Mouse (Mus musculus) hindbrain, embryonic 15.5 days (tissue): ENCODE data around the gene Upp2. TPM values are rescaled to one million over a fixed set of nuclear protein-coding genes. Genes with fewer than 3 reads are reported as not detected.

Experiments
- ATAC-seq: fragments of 200-750 bp; cut with Nextera tagmentation; 2 replicates; pipeline ENCODE4 v1.8.0; 2017; ENCODE audit warnings: low read depth, moderate number of reproducible peaks, moderate TSS enrichment; ENCODE audit not compliant: low FRiP score
- H3K27ac ChIP-seq: fragments of 300-500 bp; sonication (generic); replicated peaks from 2 replicates; pipeline ENCODE4 v1.5.1; 2015; ENCODE audit warnings: mild to moderate bottlenecking, inconsistent platforms
- H3K27me3 ChIP-seq: fragments of 300-500 bp; sonication (generic); 2 replicates; pipeline ENCODE4 v1.6.1; 2015; ENCODE audit warnings: control low read depth, inconsistent platforms
- H3K36me3 ChIP-seq: fragments of 300-500 bp; sonication (generic); 2 replicates; pipeline ENCODE4 v1.6.1; 2015; ENCODE audit warnings: control low read depth, inconsistent platforms
- H3K4me1 ChIP-seq: fragments of 300-500 bp; sonication (generic); replicated peaks from 2 replicates; pipeline ENCODE4 v1.6.1; 2015; ENCODE audit warnings: control low read depth, inconsistent platforms
- H3K4me2 ChIP-seq: fragments of 300-500 bp; sonication (generic); 2 replicates; pipeline ENCODE4 v1.6.1; 2015; ENCODE audit warnings: moderate library complexity, mild to moderate bottlenecking, inconsistent platforms
- H3K4me3 ChIP-seq: fragments of 300-500 bp; sonication (generic); 2 replicates; pipeline ENCODE4 v1.5.1; 2015; ENCODE audit warnings: mild to moderate bottlenecking, inconsistent platforms
- H3K9ac ChIP-seq: fragments of 300-500 bp; sonication (generic); 2 replicates; pipeline ENCODE4 v1.6.1; 2015; ENCODE audit warnings: inconsistent platforms
- H3K9me3 ChIP-seq: fragments of 300-500 bp; sonication (generic); 2 replicates; pipeline ENCODE4 v1.6.1; 2016; ENCODE audit warnings: control low read depth, inconsistent platforms
- WGBS: fragments of 180-500 bp; shearing (Covaris S2); methylation state at CpG from one replicate; pipeline ENCODE4 v1.1.7; 2015; 5-methylcytosine and 5-hydroxymethylcytosine counted together
- polyA plus RNA-seq: library from polyadenylated mRNA; unstranded; fragments of >200 nt; fragmentation: Nextera tagmentation; extraction: Ambion mirVana; gene quantifications from 2 replicates; pipeline ENCODE4 v1.2.1, GENCODE M21; 2015

The Upp2 gene
- polyA plus RNA-seq, 1 experiment from 2014 or later, result 16.2 TPM

DNA sequence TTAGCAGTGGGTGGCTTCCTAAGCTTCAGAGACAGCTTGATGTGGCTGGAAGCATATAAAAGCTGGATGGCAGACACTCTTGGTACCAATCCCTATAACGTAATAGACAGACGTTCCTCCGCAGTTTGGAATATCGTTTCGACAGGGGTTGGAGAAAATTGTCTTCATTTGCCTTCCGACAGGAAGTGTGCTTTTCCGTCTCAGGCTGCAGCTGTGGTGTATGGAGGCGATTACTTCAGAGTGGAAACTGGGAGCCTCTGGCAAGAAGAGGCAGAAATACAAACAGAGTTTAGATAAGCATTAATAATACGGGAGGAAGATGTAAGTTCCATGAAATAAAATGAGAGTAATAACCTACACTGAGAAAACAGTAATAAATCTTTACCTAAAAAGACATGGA, 28.3 kb downstream of the Upp2 start:
- Histone ChIP-seq H3K27ac (no peak overlapping the region), H3K27me3 (no peaks in the 10 kb centered on the region), H3K4me1 (0 out of 2 replicates have a peak, but pooled peaks cover 2% of the 10 kb centered on the region), H3K36me3 (no peaks in the 10 kb centered on the region), H3K9ac (no peak overlapping the region), H3K4me2 (no peak overlapping the region), H3K4me3 (no peak overlapping the region), H3K9me3 (no peaks in the 10 kb centered on the region)
- ATAC-seq, result no peak
- 71% methylated on average over 9 of the region's 9 CpGs for WGBS

DNA sequence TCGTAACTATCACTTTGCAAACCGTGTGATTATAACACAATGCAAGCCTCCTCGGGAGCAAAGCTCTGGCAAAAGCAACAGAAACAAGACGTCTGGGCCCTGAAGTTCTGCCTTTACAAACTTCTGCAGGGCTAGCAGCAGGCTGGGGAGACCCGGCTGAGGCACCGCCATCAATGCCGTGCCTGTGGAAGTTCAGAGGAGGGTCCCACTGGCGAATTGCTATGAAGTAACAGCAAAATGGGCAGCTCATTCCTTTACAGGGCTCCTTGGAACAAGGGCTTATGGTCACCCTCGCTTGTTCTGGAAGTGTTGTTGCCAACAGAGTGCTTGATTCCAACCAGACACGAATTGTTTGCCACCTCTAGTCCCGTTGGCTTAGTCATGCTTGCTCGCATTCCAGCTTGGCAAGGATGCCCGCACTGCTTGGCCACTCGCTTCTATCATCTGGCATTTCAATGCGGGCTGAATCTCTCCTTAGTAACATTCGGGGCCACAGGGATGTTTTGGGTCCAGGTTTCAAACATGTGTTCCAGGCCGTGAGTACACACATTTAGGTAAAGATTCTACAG, 29.8 kb downstream of the Upp2 start:
- no peaks in the 10 kb centered on the region for H3K9me3 ChIP-seq
- 67% methylated on average over 17 of the region's 17 CpGs for WGBS
- no peaks in the 10 kb centered on the region for H3K27me3 ChIP-seq
- no peak for ATAC-seq
- H3K4me1 ChIP-seq, result 0 out of 2 replicates have a peak, but pooled peaks cover 2% of the 10 kb centered on the region
- H3K9ac ChIP-seq, result no peak overlapping the region
- no peak overlapping the region for H3K4me3 ChIP-seq
- no peaks in the 10 kb centered on the region for H3K36me3 ChIP-seq
- H3K27ac ChIP-seq, result no peak overlapping the region
- H3K4me2 ChIP-seq, result no peak overlapping the region

DNA sequence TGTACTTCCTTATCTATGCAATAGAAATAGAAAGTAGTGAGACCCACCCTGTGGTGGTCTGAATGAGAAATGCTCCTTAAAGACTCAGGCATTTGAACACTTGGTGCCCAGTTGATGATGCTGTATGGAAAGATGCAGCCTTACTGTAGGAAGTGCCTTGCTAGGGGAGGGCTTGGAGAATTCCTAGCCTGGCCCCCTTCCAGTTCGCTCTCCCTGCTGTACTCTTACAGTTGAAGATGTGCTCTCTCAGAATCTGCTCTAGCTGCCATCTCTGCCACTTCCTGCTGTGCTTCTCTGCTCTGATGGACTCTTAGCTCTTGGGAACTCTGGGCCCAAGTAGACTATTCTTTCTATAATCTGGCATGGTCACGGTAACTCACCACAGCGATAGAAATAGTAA, 30.5 kb downstream of the Upp2 start:
- WGBS, result 83% methylated on average over 3 of the region's 3 CpGs
- H3K4me2 ChIP-seq, result no peak overlapping the region
- H3K9me3 ChIP-seq, result no peaks in the 10 kb centered on the region
- H3K9ac ChIP-seq, result no peak overlapping the region
- ATAC-seq, result no peak; the same call in 1 of the 2 replicates
- 0 out of 2 replicates have a peak, but pooled peaks cover 2% of the 10 kb centered on the region for H3K4me1 ChIP-seq
- H3K4me3 ChIP-seq, result no peak overlapping the region
- H3K27ac ChIP-seq, result no peak overlapping the region
- no peaks in the 10 kb centered on the region for H3K36me3 ChIP-seq
- no peaks in the 10 kb centered on the region for H3K27me3 ChIP-seq

DNA sequence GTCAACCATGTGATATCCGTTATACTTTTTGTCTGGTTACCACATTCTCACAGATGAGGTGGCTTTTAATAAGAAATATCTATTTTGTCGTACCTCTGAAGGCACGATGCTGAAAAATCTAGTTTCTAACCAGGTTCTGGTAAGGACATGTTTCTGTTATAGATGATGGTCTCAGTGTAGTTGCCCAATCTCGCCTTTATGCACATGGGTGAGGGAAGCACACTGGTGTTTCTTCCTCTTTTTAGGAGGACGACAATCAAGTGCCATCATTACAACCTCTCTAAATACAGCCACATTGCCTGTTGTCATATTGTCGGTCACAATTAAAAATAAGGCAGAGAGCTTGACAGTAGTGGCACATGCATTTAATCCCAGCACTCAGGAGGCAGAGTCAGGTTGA, 32.5 kb downstream of the Upp2 start:
- no peak overlapping the region for H3K4me3 ChIP-seq
- no peak overlapping the region for H3K27ac ChIP-seq
- H3K4me1 ChIP-seq, result 0 out of 2 replicates have a peak, but pooled peaks cover 2% of the 10 kb centered on the region
- WGBS, result 95% methylated on average over 6 of the region's 6 CpGs
- H3K9ac ChIP-seq, result no peak overlapping the region
- H3K4me2 ChIP-seq, result no peak overlapping the region
- ATAC-seq, result no peak
- H3K36me3 ChIP-seq, result no peaks in the 10 kb centered on the region
- H3K9me3 ChIP-seq, result no peaks in the 10 kb centered on the region
- no peaks in the 10 kb centered on the region for H3K27me3 ChIP-seq

DNA sequence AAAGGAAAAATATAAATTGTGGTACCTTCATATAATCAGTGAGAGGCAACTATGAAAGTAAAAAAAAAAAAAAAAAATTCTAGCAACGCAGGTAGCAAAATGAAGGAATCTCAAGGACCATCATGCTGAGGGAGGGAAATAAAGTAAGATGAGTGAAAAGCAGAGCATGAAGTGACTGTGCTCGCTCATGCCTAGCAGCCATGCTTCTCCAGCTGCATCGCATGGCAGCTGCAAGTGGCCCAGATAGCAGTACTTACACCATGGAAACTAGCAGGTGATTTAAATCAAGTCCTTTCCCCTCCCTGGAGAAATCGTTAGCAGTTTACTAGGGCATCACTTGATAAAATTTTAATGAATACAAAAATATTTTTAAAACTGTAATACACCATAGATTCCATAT, 34.3 kb downstream of the Upp2 start:
- Histone ChIP-seq H3K4me1 (0 out of 2 replicates have a peak, but pooled peaks cover 2% of the 10 kb centered on the region), H3K36me3 (no peaks in the 10 kb centered on the region), H3K4me3 (no peak overlapping the region), H3K4me2 (no peak overlapping the region), H3K9me3 (no peaks in the 10 kb centered on the region), H3K9ac (no peak overlapping the region), H3K27me3 (no peaks in the 10 kb centered on the region), H3K27ac (no peak overlapping the region)
- 72% methylated on average over 4 of the region's 4 CpGs for WGBS
- no peak for ATAC-seq

DNA sequence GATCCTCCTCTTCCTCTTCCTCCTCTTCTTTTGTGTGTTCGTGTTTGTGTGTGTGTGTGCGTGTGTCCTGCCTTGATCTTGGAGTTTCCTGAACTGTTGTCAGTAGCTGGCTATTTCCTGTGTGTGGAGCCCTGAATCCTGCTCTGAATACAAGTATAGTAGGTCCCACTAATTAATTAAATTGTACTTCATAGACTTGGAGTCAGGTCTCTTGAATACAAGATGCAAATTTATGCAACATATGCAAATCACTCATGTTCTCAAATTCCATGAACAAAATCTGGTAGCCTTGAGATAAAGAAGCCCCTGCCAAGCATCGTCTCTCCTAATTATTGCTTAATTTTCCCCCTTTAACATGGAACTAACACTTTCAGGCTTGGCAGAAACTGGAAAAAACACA, 36.3 kb downstream of the Upp2 start:
- Histone ChIP-seq H3K27ac (no peak overlapping the region), H3K9ac (no peak overlapping the region), H3K27me3 (no peaks in the 10 kb centered on the region), H3K4me3 (no peak overlapping the region), H3K9me3 (no peaks in the 10 kb centered on the region), H3K4me1 (no peaks in the 10 kb centered on the region), H3K36me3 (no peaks in the 10 kb centered on the region), H3K4me2 (no peak overlapping the region)
- 62% methylated on average over 3 of the region's 3 CpGs for WGBS
- no peak for ATAC-seq

DNA sequence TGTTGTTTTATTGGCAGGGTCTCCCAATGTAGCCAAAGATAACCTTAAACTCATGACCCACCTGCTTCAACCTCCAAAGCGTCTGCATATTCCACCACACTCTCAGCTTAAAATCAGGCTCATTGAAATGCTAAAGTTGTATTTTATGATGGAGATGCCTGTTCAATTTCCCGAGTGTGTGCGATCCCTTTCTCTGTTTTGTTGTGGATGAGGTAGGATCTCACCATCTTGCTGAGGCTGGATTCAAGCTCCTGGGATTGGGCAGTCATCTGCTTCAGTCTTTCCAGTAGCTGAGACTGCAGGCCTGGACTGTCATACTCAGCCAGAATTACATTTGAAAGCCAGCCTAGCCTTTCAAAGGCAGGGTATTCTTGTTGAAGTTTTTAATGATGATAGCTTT, 37.7 kb downstream of the Upp2 start:
- Histone ChIP-seq H3K4me1 (no peaks in the 10 kb centered on the region), H3K4me2 (no peak overlapping the region), H3K9ac (no peak overlapping the region), H3K9me3 (no peaks in the 10 kb centered on the region), H3K36me3 (no peaks in the 10 kb centered on the region), H3K27me3 (no peaks in the 10 kb centered on the region), H3K4me3 (no peak overlapping the region), H3K27ac (no peak overlapping the region)
- ATAC-seq, result no peak
- 96% methylated on average over 3 of the region's 3 CpGs for WGBS

DNA sequence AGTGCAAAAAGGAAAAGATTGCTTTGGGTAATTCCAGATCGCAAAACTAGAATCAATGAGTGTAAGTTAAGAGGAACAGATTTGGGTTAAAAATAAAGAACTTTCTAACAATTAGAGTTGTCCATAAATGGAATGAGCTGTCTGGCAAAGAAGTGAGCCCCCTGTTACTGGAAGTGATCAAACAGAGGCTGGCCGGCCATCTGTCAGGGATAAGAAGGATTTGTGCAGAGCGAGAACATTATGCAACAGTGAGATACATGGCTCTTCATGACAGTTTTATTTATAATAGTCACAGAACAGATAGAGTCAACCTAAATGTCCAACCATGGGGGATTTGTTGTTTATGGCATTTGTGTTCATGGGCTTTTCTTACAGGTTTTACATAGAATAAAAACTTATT, 46.6 kb downstream of the Upp2 start:
- H3K4me3 ChIP-seq, result no peak overlapping the region
- H3K9ac ChIP-seq, result no peak overlapping the region
- no peaks in the 10 kb centered on the region for H3K4me1 ChIP-seq
- H3K4me2 ChIP-seq, result no peak overlapping the region
- H3K27ac ChIP-seq, result no peak overlapping the region
- no peaks in the 10 kb centered on the region for H3K36me3 ChIP-seq
- WGBS, result 91% methylated on average over 3 of the region's 3 CpGs
- H3K27me3 ChIP-seq, result no peaks in the 10 kb centered on the region
- no peak for ATAC-seq
- H3K9me3 ChIP-seq, result no peaks in the 10 kb centered on the region

DNA sequence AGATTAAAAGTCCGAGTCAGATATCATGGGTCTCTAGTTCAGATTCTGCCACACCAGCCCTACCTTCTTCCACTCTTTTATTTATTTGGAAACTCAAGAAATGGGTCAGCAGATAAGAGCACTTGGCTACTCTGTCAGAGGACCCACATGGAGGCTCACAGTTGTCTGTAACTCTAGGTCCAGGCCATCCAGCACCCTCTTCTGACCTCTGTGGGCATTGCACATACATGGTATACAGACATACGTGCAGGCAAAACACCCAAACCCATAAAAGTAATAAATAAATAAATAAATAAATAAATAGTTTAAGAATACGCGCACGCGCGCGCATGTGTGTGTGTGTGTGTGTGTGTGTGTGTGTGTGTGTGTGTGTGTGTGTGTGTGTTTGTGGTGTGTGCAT, 47.8 kb downstream of the Upp2 start:
- WGBS, result 91% methylated on average over 8 of the region's 8 CpGs
- Histone ChIP-seq H3K27ac (no peak overlapping the region), H3K4me1 (no peaks in the 10 kb centered on the region), H3K27me3 (no peaks in the 10 kb centered on the region), H3K4me2 (no peak overlapping the region), H3K4me3 (no peak overlapping the region), H3K9ac (no peak overlapping the region), H3K36me3 (no peaks in the 10 kb centered on the region), H3K9me3 (no peaks in the 10 kb centered on the region)
- ATAC-seq, result no peak

DNA sequence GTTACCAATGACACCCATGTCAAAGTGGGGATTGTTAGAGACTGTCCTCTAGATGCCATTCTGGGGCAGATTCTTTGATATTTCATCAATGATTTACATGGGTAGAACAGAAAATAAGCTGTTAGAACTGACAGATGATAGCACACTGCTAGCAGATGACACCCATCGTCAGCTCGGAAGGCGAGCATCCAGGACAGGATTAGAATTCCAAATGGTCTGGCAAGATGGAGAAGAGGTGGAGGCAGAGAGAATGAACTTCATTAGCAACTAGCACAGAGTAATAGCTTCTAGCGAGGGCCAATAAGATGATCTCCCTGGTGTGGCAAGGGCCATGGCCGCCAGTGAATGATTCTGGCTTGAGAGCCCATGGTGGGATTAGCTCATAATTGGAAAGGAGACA, 48.7 kb downstream of the Upp2 start:
- Histone ChIP-seq H3K4me1 (no peaks in the 10 kb centered on the region), H3K4me3 (no peak overlapping the region), H3K36me3 (no peaks in the 10 kb centered on the region), H3K27ac (no peak overlapping the region), H3K27me3 (no peaks in the 10 kb centered on the region), H3K9me3 (no peaks in the 10 kb centered on the region), H3K4me2 (no peak overlapping the region), H3K9ac (no peak overlapping the region)
- ATAC-seq, result no peak
- 92% methylated on average over 5 of the region's 5 CpGs for WGBS

DNA sequence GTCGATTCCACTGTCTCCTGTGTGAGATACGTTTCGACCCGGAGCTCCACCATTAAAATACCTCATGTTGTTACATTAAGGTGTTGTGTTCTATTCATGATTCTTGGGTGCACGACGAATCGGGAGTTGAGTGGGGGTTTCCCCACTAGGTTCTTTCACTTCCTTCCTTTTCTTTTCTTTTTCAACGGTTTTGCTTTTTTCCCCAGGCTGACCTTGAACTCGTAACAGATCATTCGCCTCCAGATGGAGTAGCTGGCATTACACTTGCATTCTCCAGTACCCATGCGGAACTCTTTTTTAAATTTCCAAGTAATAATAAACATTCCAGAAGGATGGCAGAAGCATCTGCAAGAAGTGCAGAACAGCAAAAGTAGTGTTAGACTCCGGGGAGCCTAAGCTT, 58.1 kb downstream of the Upp2 start:
- WGBS, result 62% methylated on average over 12 of the region's 12 CpGs
- Histone ChIP-seq H3K4me2 (no peak overlapping the region), H3K27ac (no peak overlapping the region), H3K27me3 (no peaks in the 10 kb centered on the region; the same call in 1 of the 2 replicates), H3K36me3 (no peaks in the 10 kb centered on the region), H3K4me3 (no peak overlapping the region), H3K9me3 (no peaks in the 10 kb centered on the region), H3K9ac (no peak overlapping the region), H3K4me1 (no peaks in the 10 kb centered on the region)
- ATAC-seq, result no peak

DNA sequence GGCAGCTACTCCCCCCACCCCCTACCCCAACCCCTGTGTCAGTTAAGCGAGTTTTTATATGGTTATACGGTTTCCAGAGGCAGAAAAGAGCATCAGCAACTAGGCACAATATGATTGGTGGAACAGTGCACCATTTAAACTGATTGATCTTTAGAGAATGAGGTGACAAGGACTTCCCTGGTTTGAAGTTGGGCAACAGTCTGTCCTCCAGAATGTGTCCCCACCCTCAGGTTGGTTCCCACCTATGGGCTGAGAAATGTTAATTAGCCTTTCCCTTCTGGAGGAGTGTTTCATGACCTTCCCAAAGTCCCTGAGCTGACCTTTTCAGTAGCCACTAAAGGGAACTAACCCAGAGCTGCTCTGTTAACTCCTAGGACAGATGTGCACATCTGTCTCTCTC, 58.6 kb downstream of the Upp2 start:
- Histone ChIP-seq H3K27ac (no peak overlapping the region), H3K9ac (no peak overlapping the region), H3K9me3 (no peaks in the 10 kb centered on the region), H3K36me3 (no peaks in the 10 kb centered on the region), H3K4me3 (no peak overlapping the region), H3K4me1 (no peaks in the 10 kb centered on the region), H3K4me2 (no peak overlapping the region), H3K27me3 (peaks cover 3% of the 10 kb centered on the region)
- 14% methylated on average over 2 of the region's 2 CpGs for WGBS
- ATAC-seq, result no peak

DNA sequence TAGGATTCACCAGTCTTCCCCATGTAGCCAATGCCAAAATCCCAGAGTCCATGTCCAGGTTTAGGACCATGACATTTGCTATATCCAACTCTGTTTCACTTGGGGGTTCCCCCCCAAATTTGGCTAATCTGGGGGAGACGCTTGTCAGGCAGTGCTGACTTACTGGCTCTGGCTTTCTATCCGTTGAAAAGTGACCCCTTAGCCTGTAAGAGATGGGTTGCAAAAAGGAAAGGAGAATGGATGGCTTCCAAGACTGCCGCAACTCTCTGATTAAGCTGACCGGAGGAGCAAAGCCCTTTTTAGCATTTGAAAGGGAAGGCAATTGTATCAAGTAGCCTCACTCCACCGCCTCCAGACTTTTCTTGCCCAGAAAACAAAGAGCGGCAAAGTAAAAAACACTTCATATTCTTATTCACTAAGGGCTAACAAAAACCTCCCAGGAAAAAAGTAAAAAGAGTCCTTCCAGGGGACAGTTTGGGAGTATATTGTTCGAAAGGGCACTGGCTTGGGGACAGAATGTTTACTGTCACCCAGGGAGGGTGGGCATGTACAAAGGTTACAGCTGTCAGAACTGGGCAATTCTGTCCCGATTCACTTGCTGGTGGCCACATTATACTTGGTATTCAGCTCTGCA, 59.2 kb downstream of the Upp2 start:
- Histone ChIP-seq H3K9ac (no peak overlapping the region), H3K36me3 (no peaks in the 10 kb centered on the region), H3K4me1 (no peaks in the 10 kb centered on the region), H3K27me3 (peaks cover 3% of the 10 kb centered on the region), H3K4me3 (no peak overlapping the region), H3K27ac (no peak overlapping the region), H3K4me2 (no peak overlapping the region), H3K9me3 (no peaks in the 10 kb centered on the region)
- ATAC-seq, result no peak
- WGBS, result 9% methylated on average over 8 of the region's 8 CpGs
